Mouse (Mus musculus): ENCODE measurements at regions not wholly inside any gene's neighbourhood (a gene's known extent, or its start where the extent isn't known, plus 50 kb on each side); places are given as distances from the start of the nearest gene placed in this dataset.

DNA sequence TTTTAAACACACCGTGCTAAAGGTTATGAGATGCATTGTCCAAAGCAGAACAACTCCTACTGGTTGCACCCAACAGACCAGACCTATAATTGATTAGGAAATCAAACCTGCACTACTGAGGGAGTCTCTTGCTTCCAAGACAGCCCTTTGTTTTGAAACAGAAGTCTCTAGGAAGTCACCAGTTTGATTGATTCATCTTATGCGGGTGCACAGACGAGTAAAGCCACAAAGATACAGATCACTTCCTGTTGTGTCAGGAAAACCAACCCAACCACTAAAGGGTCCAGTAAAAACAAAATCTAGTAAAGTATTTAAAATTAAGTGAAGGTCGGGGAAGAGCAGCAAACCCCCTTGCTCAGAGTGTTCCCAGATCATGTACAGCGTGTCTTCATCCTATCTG lies 58.3 kb upstream of the N6amt1 start:
- TF ChIP-seq CTCF (IDR thresholded peaks at IDR 0.05; ENCODE audit: extremely low read depth, insufficient read length, insufficient replicate concordance, low read depth, low read length): no peak
- no peak for TF ChIP-seq POLR2A (IDR thresholded peaks at IDR 0.05; ENCODE audit: low read depth, low read length)
- Histone ChIP-seq H3K36me3 (ENCODE audit: control insufficient read depth, insufficient read depth, low read length) (no peaks in the 10 kb centered on the region), H3K4me1 (ENCODE audit: control insufficient read depth, insufficient read depth, insufficient read length, low read length) (no peaks in the 10 kb centered on the region), H3K4me3 (ENCODE audit: low read depth, low read length) (no peak overlapping the region), H3K27me3 (ENCODE audit: control insufficient read depth, insufficient read depth, low read length) (no peaks in the 10 kb centered on the region), H3K27ac (ENCODE audit: insufficient read depth, low read depth, low read length) (no peak overlapping the region)
- 75% methylated on average over 5 of the region's 5 CpGs for WGBS

- H3K27ac ChIP-seq (ENCODE audit: insufficient read depth, low read depth, low read length): no peak overlapping the region
- H3K4me1 ChIP-seq (ENCODE audit: control insufficient read depth, insufficient read depth, insufficient read length, low read length): no peaks in the 10 kb centered on the region
- no peak overlapping the region for H3K4me3 ChIP-seq (ENCODE audit: low read depth, low read length)
- H3K27me3 ChIP-seq (ENCODE audit: control insufficient read depth, insufficient read depth, low read length): no peaks in the 10 kb centered on the region
- no peaks in the 10 kb centered on the region for H3K36me3 ChIP-seq (ENCODE audit: control insufficient read depth, insufficient read depth, low read length)
- TF ChIP-seq POLR2A (IDR thresholded peaks at IDR 0.05; ENCODE audit: low read depth, low read length) (no peak), CTCF (IDR thresholded peaks at IDR 0.05; ENCODE audit: extremely low read depth, insufficient read length, insufficient replicate concordance, low read depth, low read length) (no peak)
- WGBS: 84% methylated on average over 1 of the region's 1 CpGs
Observed at GRCm38 (mm10) chr16:87292826-87293225, 61.2 kb upstream of the N6amt1 start.

DNA sequence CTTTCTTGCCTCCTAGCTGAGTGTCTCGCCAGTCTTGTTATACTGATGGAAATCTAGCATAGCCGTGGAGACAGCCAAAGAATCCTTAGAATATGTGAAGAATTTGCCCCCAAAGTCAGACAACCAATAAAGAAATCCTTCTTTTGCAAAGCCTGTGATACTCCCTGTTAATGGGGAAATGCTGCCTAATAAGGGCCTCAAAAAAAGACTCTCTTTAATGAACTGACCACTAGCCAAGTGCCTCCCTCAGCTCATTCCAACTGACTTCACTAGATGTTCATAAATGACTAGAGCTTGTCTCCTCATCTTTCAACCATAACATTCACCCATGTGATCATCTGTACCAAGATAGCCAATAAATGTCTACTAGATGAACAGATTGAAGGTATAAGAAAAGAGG lies 62.3 kb upstream of the N6amt1 start:
- Histone ChIP-seq H3K36me3 (ENCODE audit: control insufficient read depth, insufficient read depth, low read length) (no peaks in the 10 kb centered on the region), H3K4me1 (ENCODE audit: control insufficient read depth, insufficient read depth, insufficient read length, low read length) (no peaks in the 10 kb centered on the region), H3K27me3 (ENCODE audit: control insufficient read depth, insufficient read depth, low read length) (no peaks in the 10 kb centered on the region), H3K27ac (ENCODE audit: insufficient read depth, low read depth, low read length) (no peak overlapping the region), H3K4me3 (ENCODE audit: low read depth, low read length) (no peak overlapping the region)
- 84% methylated on average over 2 of the region's 2 CpGs for WGBS
- TF ChIP-seq POLR2A (IDR thresholded peaks at IDR 0.05; ENCODE audit: low read depth, low read length): no peak
- no peak for TF ChIP-seq CTCF (IDR thresholded peaks at IDR 0.05; ENCODE audit: extremely low read depth, insufficient read length, insufficient replicate concordance, low read depth, low read length)

DNA sequence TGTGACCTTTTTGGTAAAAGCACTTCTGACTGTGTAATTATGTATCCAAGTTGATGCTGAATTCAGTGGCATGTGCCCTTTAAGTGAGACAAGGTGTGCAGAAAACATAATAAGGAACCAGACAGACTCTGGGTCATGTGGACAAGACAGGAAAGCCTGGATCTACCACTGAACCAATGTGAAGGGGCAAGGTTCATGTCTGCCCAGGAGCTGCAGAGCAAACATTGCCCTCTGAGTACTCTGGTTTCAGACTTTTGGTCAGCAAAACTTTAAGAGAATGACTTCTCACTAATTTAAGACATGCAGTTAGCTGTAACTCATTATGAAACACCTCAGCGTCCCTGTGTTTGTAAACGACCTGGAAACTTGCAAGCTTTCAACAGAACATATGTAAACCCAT lies 68.3 kb upstream of the N6amt1 start:
- TF ChIP-seq POLR2A (IDR thresholded peaks at IDR 0.05; ENCODE audit: low read depth, low read length) (no peak), CTCF (IDR thresholded peaks at IDR 0.05; ENCODE audit: extremely low read depth, insufficient read length, insufficient replicate concordance, low read depth, low read length) (no peak)
- Histone ChIP-seq H3K4me1 (ENCODE audit: control insufficient read depth, insufficient read depth, insufficient read length, low read length) (no peaks in the 10 kb centered on the region), H3K36me3 (ENCODE audit: control insufficient read depth, insufficient read depth, low read length) (no peaks in the 10 kb centered on the region), H3K4me3 (ENCODE audit: low read depth, low read length) (no peak overlapping the region), H3K27ac (ENCODE audit: insufficient read depth, low read depth, low read length) (no peak overlapping the region), H3K27me3 (ENCODE audit: control insufficient read depth, insufficient read depth, low read length) (no peaks in the 10 kb centered on the region)
- WGBS: 62% methylated on average over 2 of the region's 2 CpGs

GRCm38 (mm10) chr16:87284835-87285510 lies 69.0 kb upstream of the N6amt1 start:
- no peak overlapping the region for H3K27ac ChIP-seq (ENCODE audit: insufficient read depth, low read depth, low read length)
- H3K4me1 ChIP-seq (ENCODE audit: control insufficient read depth, insufficient read depth, insufficient read length, low read length): no peaks in the 10 kb centered on the region
- 49% methylated on average over 7 of the region's 7 CpGs for WGBS
- TF ChIP-seq CTCF (IDR thresholded peaks at IDR 0.05; ENCODE audit: extremely low read depth, insufficient read length, insufficient replicate concordance, low read depth, low read length) (no peak), POLR2A (IDR thresholded peaks at IDR 0.05; ENCODE audit: low read depth, low read length) (no peak)
- no peaks in the 10 kb centered on the region for H3K36me3 ChIP-seq (ENCODE audit: control insufficient read depth, insufficient read depth, low read length)
- no peaks in the 10 kb centered on the region for H3K27me3 ChIP-seq (ENCODE audit: control insufficient read depth, insufficient read depth, low read length)
- no peak overlapping the region for H3K4me3 ChIP-seq (ENCODE audit: low read depth, low read length)

DNA sequence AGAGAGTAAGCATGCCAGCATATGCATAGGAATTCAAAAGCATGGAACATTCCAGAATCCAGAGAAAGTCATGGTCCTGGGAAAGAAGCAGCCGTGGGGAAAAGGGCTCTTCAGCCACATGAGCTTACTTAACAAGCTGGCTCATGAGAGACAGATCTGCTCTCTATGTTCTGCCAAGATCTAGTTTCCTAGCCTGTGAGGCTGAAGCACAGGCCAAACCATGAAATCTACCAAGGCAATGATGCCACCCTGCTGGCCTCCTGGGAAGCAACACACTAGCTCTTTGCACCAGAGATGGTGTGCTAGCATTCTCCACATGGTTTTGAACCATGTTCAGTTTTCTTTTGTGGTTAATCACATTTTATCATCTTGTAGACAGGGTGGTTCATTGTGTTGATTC lies 75.5 kb upstream of the N6amt1 start:
- Histone ChIP-seq H3K27ac (ENCODE audit: insufficient read depth, low read depth, low read length) (no peak overlapping the region), H3K27me3 (ENCODE audit: control insufficient read depth, insufficient read depth, low read length) (no peaks in the 10 kb centered on the region), H3K4me3 (ENCODE audit: low read depth, low read length) (no peak overlapping the region), H3K4me1 (ENCODE audit: control insufficient read depth, insufficient read depth, insufficient read length, low read length) (no peaks in the 10 kb centered on the region), H3K36me3 (ENCODE audit: control insufficient read depth, insufficient read depth, low read length) (no peaks in the 10 kb centered on the region)
- WGBS: 62% methylated on average over 1 of the region's 1 CpGs
- TF ChIP-seq CTCF (IDR thresholded peaks at IDR 0.05; ENCODE audit: extremely low read depth, insufficient read length, insufficient replicate concordance, low read depth, low read length) (no peak), POLR2A (IDR thresholded peaks at IDR 0.05; ENCODE audit: low read depth, low read length) (no peak)

- H3K27ac ChIP-seq (ENCODE audit: insufficient read depth, low read depth, low read length): no peak overlapping the region
- H3K4me3 ChIP-seq (ENCODE audit: low read depth, low read length): no peak overlapping the region
- no peaks in the 10 kb centered on the region for H3K36me3 ChIP-seq (ENCODE audit: control insufficient read depth, insufficient read depth, low read length)
- no peaks in the 10 kb centered on the region for H3K4me1 ChIP-seq (ENCODE audit: control insufficient read depth, insufficient read depth, insufficient read length, low read length)
- no peak for TF ChIP-seq CTCF (IDR thresholded peaks at IDR 0.05; ENCODE audit: extremely low read depth, insufficient read length, insufficient replicate concordance, low read depth, low read length)
- no peak for TF ChIP-seq POLR2A (IDR thresholded peaks at IDR 0.05; ENCODE audit: low read depth, low read length)
- H3K27me3 ChIP-seq (ENCODE audit: control insufficient read depth, insufficient read depth, low read length): no peaks in the 10 kb centered on the region
- 92% methylated on average over 5 of the region's 5 CpGs for WGBS
Observed at GRCm38 (mm10) chr16:87272363-87272762, 81.6 kb upstream of the N6amt1 start.
